Mouse (Mus musculus) midbrain, embryonic 15.5 days (tissue): ENCODE measurements around the gene Tm4sf1. TPM values are rescaled to one million over a fixed set of nuclear protein-coding genes. Genes with fewer than 3 reads are reported as not detected.

Experiments
- ATAC-seq: fragments of 200-750 bp; cut with Nextera tagmentation; replicated peaks from 2 replicates; pipeline ENCODE4 v1.8.0; 2017; ENCODE audit warnings: moderate TSS enrichment
- H3K27ac ChIP-seq: fragments of 300-500 bp; sonication (generic); 2 replicates; pipeline ENCODE4 v1.5.1; 2015; ENCODE audit warnings: mild to moderate bottlenecking, inconsistent platforms
- H3K27me3 ChIP-seq: fragments of 300-500 bp; sonication (generic); replicated peaks from 2 replicates; pipeline ENCODE4 v1.6.1; 2015; ENCODE audit warnings: inconsistent platforms
- H3K36me3 ChIP-seq: fragments of 300-500 bp; sonication (generic); replicated peaks from 2 replicates; pipeline ENCODE4 v1.6.1; 2015; ENCODE audit warnings: inconsistent platforms
- H3K4me1 ChIP-seq: fragments of 300-500 bp; sonication (generic); 2 replicates; pipeline ENCODE4 v1.6.1; 2015; ENCODE audit warnings: inconsistent platforms
- H3K4me2 ChIP-seq: fragments of 300-500 bp; sonication (generic); 2 replicates; pipeline ENCODE4 v1.6.1; 2015; ENCODE audit warnings: inconsistent platforms, mild to moderate bottlenecking, moderate library complexity
- H3K4me3 ChIP-seq: fragments of 300-500 bp; sonication (generic); 2 replicates; pipeline ENCODE4 v1.5.1; 2015; ENCODE audit warnings: mild to moderate bottlenecking, inconsistent platforms
- H3K9ac ChIP-seq: fragments of 300-500 bp; sonication (generic); 2 replicates; pipeline ENCODE4 v1.6.1; 2015; ENCODE audit warnings: mild to moderate bottlenecking, inconsistent platforms
- H3K9me3 ChIP-seq: fragments of 300-500 bp; sonication (generic); 2 replicates; pipeline ENCODE4 v1.6.1; 2016; ENCODE audit warnings: inconsistent platforms
- WGBS: fragments of 180-500 bp; shearing (Covaris S2); methylation state at CpG from one replicate; pipeline ENCODE4 v1.1.7; 2015; ENCODE audit warnings: mixed read lengths; 5-methylcytosine and 5-hydroxymethylcytosine counted together
- polyA plus RNA-seq: library from polyadenylated mRNA; unstranded; fragments of >200 nt; fragmentation: Nextera tagmentation; extraction: Ambion mirVana; gene quantifications from 2 replicates; pipeline ENCODE4 v1.2.1, GENCODE M21; 2015

Gene Tm4sf1
- polyA plus RNA-seq, 1 experiment from 2014 or later = 25.4 TPM

GRCm38 (mm10) chr3:57277453-57277852, 24.3 kb downstream of the Tm4sf1 start:
- WGBS = 90% methylated on average over 5 of the region's 5 CpGs
- H3K36me3 ChIP-seq = no peaks in the 10 kb centered on the region
- H3K27ac ChIP-seq = no peak overlapping the region
- H3K4me3 ChIP-seq = no peak overlapping the region
- H3K9ac ChIP-seq = no peak overlapping the region
- no peaks in the 10 kb centered on the region for H3K9me3 ChIP-seq
- H3K4me1 ChIP-seq = no peaks in the 10 kb centered on the region
- ATAC-seq = no peak
- no peaks in the 10 kb centered on the region for H3K27me3 ChIP-seq
- H3K4me2 ChIP-seq = no peak overlapping the region

DNA sequence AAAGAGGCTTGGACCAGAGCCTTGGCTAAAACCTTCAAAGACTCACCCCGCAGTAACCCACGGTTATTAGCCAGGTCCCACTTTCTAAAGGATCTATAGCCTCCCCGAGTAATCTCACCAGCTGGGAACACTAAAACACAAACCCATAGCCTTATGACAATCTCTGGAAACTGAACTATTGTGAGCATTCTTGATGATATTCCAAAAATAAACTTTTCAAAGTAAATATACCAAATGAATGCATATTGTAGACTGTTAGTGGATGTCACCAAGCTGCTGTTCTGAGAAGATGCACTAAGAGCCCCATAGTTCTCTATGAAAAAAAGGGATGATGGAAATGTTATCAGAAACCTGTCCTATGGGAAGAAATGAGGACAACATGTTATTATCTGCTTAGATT, 25.0 kb downstream of the Tm4sf1 start:
- Histone ChIP-seq H3K4me3 (no peak overlapping the region), H3K27me3 (no peaks in the 10 kb centered on the region), H3K4me1 (no peaks in the 10 kb centered on the region), H3K9me3 (no peaks in the 10 kb centered on the region), H3K36me3 (no peaks in the 10 kb centered on the region), H3K9ac (no peak overlapping the region), H3K27ac (no peak overlapping the region), H3K4me2 (no peak overlapping the region)
- WGBS = 79% methylated on average over 3 of the region's 3 CpGs
- no peak for ATAC-seq

DNA sequence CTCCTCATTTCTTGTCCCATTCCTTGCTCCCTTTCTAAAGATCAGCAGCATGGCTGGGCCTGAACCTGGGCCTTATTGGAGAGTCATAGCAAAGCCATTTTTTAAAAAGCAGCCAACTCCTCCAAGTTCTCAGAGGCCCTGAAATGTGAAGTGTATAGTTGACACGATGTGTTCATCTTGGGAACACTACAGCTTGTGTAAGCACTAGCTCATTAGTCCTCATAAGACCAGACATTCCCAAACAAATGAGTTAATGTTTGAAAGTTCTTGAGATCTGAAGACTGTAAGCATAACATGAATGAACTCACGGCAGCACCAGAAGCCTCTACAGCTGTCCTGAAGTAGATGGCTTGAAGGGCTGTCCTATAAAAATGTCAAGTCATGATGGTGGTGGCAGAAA, 32.8 kb downstream of the Tm4sf1 start:
- H3K4me1 ChIP-seq = no peaks in the 10 kb centered on the region

GRCm38 (mm10) chr3:57267559-57268173, 34.1 kb downstream of the Tm4sf1 start:
- Histone ChIP-seq H3K4me3 (no peak overlapping the region), H3K9ac (no peak overlapping the region), H3K4me1 (no peaks in the 10 kb centered on the region), H3K9me3 (no peaks in the 10 kb centered on the region), H3K27ac (no peak overlapping the region), H3K27me3 (no peaks in the 10 kb centered on the region), H3K4me2 (no peak overlapping the region), H3K36me3 (no peaks in the 10 kb centered on the region)
- 35% methylated on average over 6 of the region's 6 CpGs for WGBS
- peak; percentile 90 for ATAC-seq

More for the DNA sequence above, 32.8 kb downstream of the Tm4sf1 start:
- H3K27ac ChIP-seq = no peak overlapping the region
- ATAC-seq = no peak
- no peak overlapping the region for H3K4me3 ChIP-seq
- WGBS = 90% methylated on average over 2 of the region's 2 CpGs
- H3K9me3 ChIP-seq = no peaks in the 10 kb centered on the region
- H3K4me2 ChIP-seq = no peak overlapping the region
- no peaks in the 10 kb centered on the region for H3K27me3 ChIP-seq
- H3K9ac ChIP-seq = no peak overlapping the region
- H3K36me3 ChIP-seq = no peaks in the 10 kb centered on the region

DNA sequence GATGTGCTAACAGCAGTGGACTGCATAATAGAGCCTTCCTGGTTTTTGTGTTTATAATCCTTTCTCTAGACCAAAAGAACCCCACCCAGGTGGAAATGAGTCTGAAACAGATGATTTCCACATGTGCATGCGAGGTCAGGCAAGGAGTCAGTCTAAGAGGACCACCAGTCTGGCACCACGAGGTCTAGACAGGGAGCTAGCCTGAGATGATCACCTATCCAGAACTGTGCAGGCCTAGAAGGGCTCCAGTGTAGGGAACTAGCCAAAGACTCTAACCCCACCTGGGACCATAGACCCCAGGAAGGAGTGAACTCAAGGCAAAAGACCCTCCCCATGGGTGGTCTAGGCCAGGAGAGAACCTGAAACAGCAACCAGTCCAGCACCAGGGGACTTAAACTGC, 48.7 kb downstream of the Tm4sf1 start:
- Histone ChIP-seq H3K9me3 (no peaks in the 10 kb centered on the region), H3K9ac (no peak overlapping the region), H3K4me2 (no peak overlapping the region), H3K27me3 (no peaks in the 10 kb centered on the region), H3K4me1 (no peaks in the 10 kb centered on the region), H3K27ac (no peak overlapping the region), H3K36me3 (no peaks in the 10 kb centered on the region), H3K4me3 (no peak overlapping the region)
- WGBS = 76% methylated on average over 2 of the region's 2 CpGs
- no peak for ATAC-seq

DNA sequence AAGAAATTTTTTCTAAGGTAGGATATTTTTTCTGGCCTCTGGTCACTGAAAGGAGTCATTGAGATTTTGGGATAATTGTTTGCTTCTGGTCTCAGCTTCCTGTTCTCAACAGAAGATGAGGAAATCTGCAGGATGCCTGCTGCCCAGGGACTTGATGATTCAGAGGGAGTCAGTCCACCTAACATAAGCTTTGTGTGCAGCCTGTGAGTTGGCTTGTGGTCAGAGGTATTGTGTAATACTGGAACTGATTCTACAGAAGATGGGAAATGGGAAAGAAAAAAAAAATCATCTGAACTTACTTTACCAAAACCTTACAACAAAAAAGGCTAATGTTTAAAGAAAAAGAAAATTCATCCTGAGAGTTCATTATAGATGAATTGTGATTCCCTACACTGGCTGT, 49.2 kb downstream of the Tm4sf1 start:
- Histone ChIP-seq H3K36me3 (no peaks in the 10 kb centered on the region), H3K4me2 (no peak overlapping the region), H3K27ac (no peak overlapping the region), H3K4me3 (no peak overlapping the region), H3K27me3 (no peaks in the 10 kb centered on the region), H3K9me3 (no peaks in the 10 kb centered on the region), H3K9ac (no peak overlapping the region), H3K4me1 (no peaks in the 10 kb centered on the region)
- ATAC-seq = no peak

DNA sequence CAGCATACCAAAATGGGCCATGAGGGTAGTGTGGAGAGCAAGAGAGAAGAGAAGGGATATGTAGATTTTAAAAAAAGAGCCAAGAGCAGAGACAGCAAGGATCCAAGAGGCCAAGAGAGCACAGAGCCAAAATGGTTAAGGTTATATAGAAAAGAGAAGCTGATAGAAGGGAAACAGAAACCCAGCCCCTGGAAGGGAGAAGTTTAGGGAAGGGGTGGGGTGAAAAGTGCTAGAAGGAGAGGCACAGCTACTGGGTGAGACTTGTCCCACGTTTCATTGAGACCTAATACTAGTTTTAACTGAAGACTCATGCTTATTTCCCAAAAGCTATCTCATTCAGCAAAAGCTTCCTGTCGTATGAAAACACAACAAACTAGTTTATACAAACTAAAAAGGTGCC, 56.5 kb downstream of the Tm4sf1 start:
- H3K9ac ChIP-seq = no peak overlapping the region
- H3K36me3 ChIP-seq = no peaks in the 10 kb centered on the region
- H3K27ac ChIP-seq = no peak overlapping the region
- no peak for ATAC-seq
- H3K4me1 ChIP-seq = no peaks in the 10 kb centered on the region
- H3K4me3 ChIP-seq = no peak overlapping the region
- no peaks in the 10 kb centered on the region for H3K27me3 ChIP-seq
- WGBS = 76% methylated on average over 2 of the region's 2 CpGs
- H3K9me3 ChIP-seq = no peaks in the 10 kb centered on the region
- H3K4me2 ChIP-seq = no peak overlapping the region

Other genes with a start within 250 kb of the Tm4sf1 start
- gene Tm4sf4, start 123.3 kb upstream of the Tm4sf1 start, polyA plus RNA-seq = 0.10 and 0.11 TPM in 2 replicates